In the genomic region with DNA sequence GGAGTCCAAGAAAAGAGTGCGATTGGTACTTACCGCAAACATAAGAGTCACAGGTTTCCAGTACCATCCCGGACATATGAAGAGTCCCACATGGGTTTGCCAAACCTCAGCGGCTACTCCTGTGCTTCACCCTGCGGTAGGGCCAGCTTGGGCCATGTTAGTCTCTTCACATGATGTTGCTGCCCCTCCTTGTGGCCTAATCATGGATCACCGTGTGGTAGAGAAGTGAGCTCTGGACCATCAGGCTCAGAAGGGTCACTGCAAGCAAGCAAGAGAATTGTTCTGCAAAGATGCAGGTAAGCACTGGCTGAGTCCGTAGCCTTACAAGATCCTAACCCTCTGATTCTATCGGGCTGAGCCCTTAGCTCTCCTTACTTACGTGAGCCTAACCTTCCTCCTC, we compare ENCODE assay signal across 21 mouse cellular contexts. TPM values are rescaled to one million over a fixed set of nuclear protein-coding genes. Genes with fewer than 3 reads are reported as not detected.
DNase-seq lines count a peak whose midpoint lies in the region; ATAC-seq and TF ChIP-seq lines count a peak whose summit lies in the region.
"Had no signal": no experiment of that assay in that cellular context is flagged by ENCODE, and none has a peak within 500 bp of the region (broad histone marks: within the 10 kb centered on the region; RNA-seq: fewer than 3 reads in every experiment).

No protein-coding gene starts in this region.

- no peak for TF ChIP-seq POLR2A in brain, embryonic 14.5 days (IDR thresholded peaks at IDR 0.05; ENCODE audit: borderline replicate concordance, extremely low read depth, insufficient read depth, insufficient read length, poor library complexity, severe bottlenecking)

- no peaks in the 10 kb centered on the region for H3K36me3 ChIP-seq in heart, postnatal 0 days (replicated peaks; ENCODE audit: control insufficient read depth, insufficient read depth, low read length)
- no peaks in the 10 kb centered on the region for H3K36me3 ChIP-seq in liver, postnatal 0 days (replicated peaks; ENCODE audit: insufficient read depth, low read length)
- H3K36me3 ChIP-seq in liver, embryonic 11.5 days (ENCODE audit: control insufficient read depth, insufficient read depth, low read length) = no peaks in the 10 kb centered on the region
- H3K36me3 ChIP-seq: embryonic facial prominence, embryonic 12.5 days; limb, embryonic 15.5 days; lung, embryonic 15.5 days; stomach, embryonic 15.5 days had no signal

- no peak overlapping the region for H3K4me2 ChIP-seq in heart, postnatal 0 days (ENCODE audit: low read depth, low read length)
- no peak overlapping the region for H3K4me2 ChIP-seq in liver, postnatal 0 days (ENCODE audit: low read depth, low read length)
- H3K4me2 ChIP-seq in liver, embryonic 11.5 days = no peak overlapping the region
- H3K4me2 ChIP-seq: embryonic facial prominence, embryonic 12.5 days; limb, embryonic 15.5 days; lung, embryonic 15.5 days; stomach, embryonic 15.5 days had no signal

- H3K9ac ChIP-seq in heart, postnatal 0 days (replicated peaks; ENCODE audit: low read depth, low read length) = no peak overlapping the region
- no peak overlapping the region for H3K9ac ChIP-seq in liver, postnatal 0 days (replicated peaks)
- no peak overlapping the region for H3K9ac ChIP-seq in liver, embryonic 11.5 days (ENCODE audit: low read depth, low read length)
- H3K9ac ChIP-seq: embryonic facial prominence, embryonic 12.5 days; limb, embryonic 15.5 days; lung, embryonic 15.5 days; stomach, embryonic 15.5 days had no signal

- DNase-seq in cerebellum, adult 11-12 months = peak; percentile 31
- no peak for DNase-seq in cerebellum, postnatal 36 days
- no peak for DNase-seq in heart, postnatal 0 days (ENCODE audit: low spot score)
- DNase-seq in heart, adult 8-10 months (ENCODE audit: low spot score) = no peak
- DNase-seq in liver, postnatal 0 days = no peak
- no peak for DNase-seq in liver, embryonic 11.5 days (ENCODE audit: low spot score)
- no peak for DNase-seq in brain, embryonic 14.5 days (ENCODE audit: low read depth)
- no peak for DNase-seq in layer of hippocampus, postnatal 10 days (ENCODE audit: low spot score in 2 of 2)
- DNase-seq: adrenal gland, adult 8-10 months; cerebellum, adult 9-10 months; heart, postnatal 14 days; kidney, adult 8-10 months; thymus, postnatal 25 days had no signal

- 56% methylated on average over 9 of the region's 9 CpGs for WGBS in heart, postnatal 0 days
- WGBS in liver, postnatal 0 days (ENCODE audit: insufficient replicate concordance) = 69% methylated on average over 9 of the region's 9 CpGs
- WGBS in liver, embryonic 11.5 days = 71% methylated on average over 9 of the region's 9 CpGs

- TF ChIP-seq CTCF in heart, postnatal 0 days (IDR thresholded peaks at IDR 0.05; ENCODE audit: low read depth) = peak; percentile 48
- TF ChIP-seq CTCF in liver, postnatal 0 days (IDR thresholded peaks at IDR 0.05; ENCODE audit: low read depth) = 0 out of 2 replicates have a peak, but pooled peaks have one; percentile 7
- peak; percentile 10; the same call in 1 of the 2 replicates for TF ChIP-seq CTCF in brain, embryonic 14.5 days (IDR thresholded peaks at IDR 0.05; ENCODE audit: borderline replicate concordance, extremely low read depth, insufficient read depth, insufficient read length)

- no peak for ATAC-seq in heart, postnatal 0 days (ENCODE audit: insufficient read depth, low read depth)
- ATAC-seq in liver, postnatal 0 days = no peak
- no peak for ATAC-seq in liver, embryonic 11.5 days (replicated peaks; ENCODE audit: low FRiP score)
- ATAC-seq: forebrain, embryonic 16.5 days; hindbrain, embryonic 16.5 days; midbrain, embryonic 16.5 days had no signal

- H3K4me1 ChIP-seq in heart, postnatal 0 days (ENCODE audit: control insufficient read depth, insufficient read depth) = no peaks in the 10 kb centered on the region
- no peaks in the 10 kb centered on the region for H3K4me1 ChIP-seq in liver, postnatal 0 days (ENCODE audit: insufficient read depth)
- H3K4me1 ChIP-seq in liver, embryonic 11.5 days (replicated peaks; ENCODE audit: control insufficient read depth, insufficient read depth, low read length) = no peaks in the 10 kb centered on the region
- H3K4me1 ChIP-seq: embryonic facial prominence, embryonic 12.5 days; limb, embryonic 15.5 days; stomach, embryonic 15.5 days had no signal

- no peaks in the 10 kb centered on the region for H3K27me3 ChIP-seq in heart, postnatal 0 days (ENCODE audit: control insufficient read depth, insufficient read depth, low read length)
- H3K27me3 ChIP-seq in liver, postnatal 0 days (ENCODE audit: insufficient read depth, low read length) = no peaks in the 10 kb centered on the region
- no peaks in the 10 kb centered on the region for H3K27me3 ChIP-seq in liver, embryonic 11.5 days (replicated peaks; ENCODE audit: control insufficient read depth, insufficient read depth, low read length)
- H3K27me3 ChIP-seq: embryonic facial prominence, embryonic 12.5 days; limb, embryonic 15.5 days; lung, embryonic 15.5 days; stomach, embryonic 15.5 days had no signal

- no peak overlapping the region for H3K4me3 ChIP-seq in heart, postnatal 0 days (ENCODE audit: low read depth, low read length)
- H3K4me3 ChIP-seq in liver, postnatal 0 days (ENCODE audit: low read depth, low read length) = no peak overlapping the region
- no peak overlapping the region for H3K4me3 ChIP-seq in liver, embryonic 11.5 days (ENCODE audit: low read depth, low read length)
- H3K4me3 ChIP-seq: embryonic facial prominence, embryonic 12.5 days; limb, embryonic 15.5 days; lung, embryonic 15.5 days; stomach, embryonic 15.5 days had no signal

- no peak for TF ChIP-seq EP300 in heart, postnatal 0 days (IDR thresholded peaks at IDR 0.05; ENCODE audit: low read depth)
- TF ChIP-seq EP300 in liver, postnatal 0 days (IDR thresholded peaks at IDR 0.05; ENCODE audit: low read depth) = no peak

- no peaks in the 10 kb centered on the region for H3K9me3 ChIP-seq in heart, postnatal 0 days (replicated peaks; ENCODE audit: control insufficient read depth, low read length)
- H3K9me3 ChIP-seq in liver, postnatal 0 days (ENCODE audit: low read length) = no peaks in the 10 kb centered on the region
- H3K9me3 ChIP-seq in liver, embryonic 11.5 days (ENCODE audit: control insufficient read depth, low read length) = no peaks in the 10 kb centered on the region
- H3K9me3 ChIP-seq: embryonic facial prominence, embryonic 12.5 days; limb, embryonic 15.5 days; lung, embryonic 15.5 days; stomach, embryonic 15.5 days had no signal

- no peak overlapping the region for H3K27ac ChIP-seq in heart, postnatal 0 days (ENCODE audit: low read depth)
- H3K27ac ChIP-seq in liver, postnatal 0 days (ENCODE audit: low read depth) = no peak overlapping the region
- H3K27ac ChIP-seq in liver, embryonic 11.5 days (ENCODE audit: low read depth, low read length) = no peak overlapping the region
- H3K27ac ChIP-seq: embryonic facial prominence, embryonic 12.5 days; limb, embryonic 15.5 days; lung, embryonic 15.5 days; stomach, embryonic 15.5 days had no signal

RNA-seq across cellular contexts. Expression of gene Cbln1, which starts 22.5 kb away (rescaled TPM):
- total RNA-seq in heart, postnatal 0 days (2014; rRNA removed; ENCODE audit: low replicate concordance) = not detected in 2 replicates
- polyA plus RNA-seq in heart, postnatal 0 days (2015; fragmentation: Nextera tagmentation; extraction: Ambion mirVana) = 0.08 TPM in 1 of 2 replicates, not detected in the other
- total RNA-seq in heart, adult 8-10 months (2022) = under 1 TPM; 0.28 to 0.81 (median 0.38) TPM
- polyA plus RNA-seq in liver, postnatal 0 days (2015; fragmentation: Nextera tagmentation; extraction: Ambion mirVana) = not detected in 2 replicates
- polyA plus RNA-seq in liver, embryonic 11.5 days (2014; fragmentation: Nextera tagmentation; extraction: Ambion mirVana) = 0.06 and 0.43 TPM in 2 replicates
- polyA plus RNA-seq in brain, embryonic 14.5 days (2012; rRNA removed) = 53.9 and 95.3 TPM in 2 replicates
- 10 to 100 TPM; 15.0 to 20.9 TPM for total RNA-seq in layer of hippocampus, postnatal 10 days (2021)
- total RNA-seq: gastrocnemius, adult 18-20 months had no signal
- polyA plus RNA-seq: lung, embryonic 15.5 days had no signal

Comparison
In these comparisons a context has a peak if more than half of its experiments do, and no peak if none do; other contexts are left out.
1. RNA of gene Cbln1, which starts 22.5 kb away (polyA plus RNA-seq): 53.9 to 95.3 TPM in brain, embryonic 14.5 days; 0.06 to 0.43 TPM in liver, embryonic 11.5 days, 0.08 TPM in heart, postnatal 0 days and not detected in liver, postnatal 0 days; every median in the first group is over 10 times any median in the second.
2. Peak in every context shown above with its lines, with median percentiles within 50 percentile points of each other: CTCF ChIP-seq.